Mouse (Mus musculus) ES-Bruce4 (cell line): ENCODE data around the gene Zfp638. TPM values are rescaled to one million over a fixed set of nuclear protein-coding genes. Genes with fewer than 3 reads are reported as not detected.

ENCODE experiments used
- H3K27ac ChIP-seq: 2 replicates; pipeline ENCODE4 v1.5.1; 2012; ENCODE audit warnings: low read length, inconsistent platforms; ENCODE audit not compliant: insufficient read depth
- H3K27me3 ChIP-seq: 2 replicates; pipeline ENCODE4 v1.6.1; 2012; ENCODE audit warnings: mild to moderate bottlenecking, low read length, inconsistent platforms; ENCODE audit not compliant: control insufficient read depth, poor library complexity, insufficient read depth, severe bottlenecking
- H3K36me3 ChIP-seq: 2 replicates; pipeline ENCODE4 v1.6.1; 2012; ENCODE audit warnings: inconsistent platforms, mild to moderate bottlenecking, low read length, moderate library complexity; ENCODE audit not compliant: control insufficient read depth, poor library complexity, insufficient read depth, severe bottlenecking
- H3K4me1 ChIP-seq: one replicate; pipeline ENCODE4 v1.8.1; 2011; ENCODE audit warnings: low read length; ENCODE audit not compliant: control insufficient read depth, insufficient read depth
- H3K4me3 ChIP-seq: 2 replicates; pipeline ENCODE4 v1.5.1; 2011; ENCODE audit warnings: low read depth, mild to moderate bottlenecking, low read length
- H3K9ac ChIP-seq: 2 replicates; pipeline ENCODE4 v1.6.1; 2012; ENCODE audit warnings: low read depth, mild to moderate bottlenecking, inconsistent platforms; ENCODE audit not compliant: poor library complexity, severe bottlenecking
- H3K9me3 ChIP-seq: replicated peaks from 2 replicates; pipeline ENCODE4 v1.6.1; 2012; ENCODE audit warnings: mild to moderate bottlenecking, low read length, inconsistent platforms; ENCODE audit not compliant: control insufficient read depth, poor library complexity, insufficient read depth, severe bottlenecking
- CTCF ChIP-seq: IDR thresholded peaks from one replicate; pipeline ENCODE4 v1.8.1; 2011; ENCODE audit warnings: low read depth, low read length
- EP300 ChIP-seq: IDR thresholded peaks from 2 replicates; pipeline ENCODE4 v1.6.1; 2011; ENCODE audit warnings: low read depth, low read length; ENCODE audit not compliant: insufficient read depth
- POLR2A ChIP-seq: IDR thresholded peaks from one replicate; pipeline ENCODE4 v1.8.1; 2011; ENCODE audit warnings: low read length; ENCODE audit not compliant: insufficient read depth
- polyA plus RNA-seq: library from polyadenylated mRNA; stranded (reverse); fragments of >200 nt; gene quantifications from 2 replicates; pipeline ENCODE4 v1.2.4, GENCODE M21; 2011; ENCODE audit warnings: low read depth; ENCODE audit not compliant: missing spikeins, insufficient read depth, insufficient read length

Gene Zfp638
- 162 and 177 TPM in 2 replicates for polyA plus RNA-seq

GRCm38 (mm10) chr6:83866954-83867597, at the start of gene Zfp638:
Zfp638 (plus strand) TSS chr6:83867109.
- Histone ChIP-seq H3K4me1 (no peaks in the 10 kb centered on the region), H3K9me3 (no peaks in the 10 kb centered on the region), H3K4me3 (peak within 1 kb of the TSS; percentile 81), H3K27ac (no peak within 1 kb of the TSS), H3K27me3 (no peaks in the 10 kb centered on the region), H3K9ac (peak within 1 kb of the TSS; percentile 76), H3K36me3 (no peaks in the 10 kb centered on the region)
- TF ChIP-seq POLR2A = no peak
- no peak for TF ChIP-seq CTCF
- no peak for TF ChIP-seq EP300

- no peak overlapping the region for H3K4me3 ChIP-seq
- no peaks in the 10 kb centered on the region for H3K9me3 ChIP-seq
- no peaks in the 10 kb centered on the region; the same call in 1 of the 2 replicates for H3K36me3 ChIP-seq
- no peaks in the 10 kb centered on the region for H3K4me1 ChIP-seq
- H3K27ac ChIP-seq = no peak overlapping the region; the same call in 1 of the 2 replicates
- H3K9ac ChIP-seq = no peak overlapping the region
- H3K27me3 ChIP-seq = no peaks in the 10 kb centered on the region
- TF ChIP-seq EP300 = no peak
- no peak for TF ChIP-seq CTCF
- TF ChIP-seq POLR2A = no peak
Measured at GRCm38 (mm10) chr6:83818996-83819395, 47.9 kb upstream of the Zfp638 start.

- TF ChIP-seq POLR2A = no peak
- TF ChIP-seq EP300 = no peak
- TF ChIP-seq CTCF = no peak
- H3K27me3 ChIP-seq = no peaks in the 10 kb centered on the region
- no peaks in the 10 kb centered on the region for H3K9me3 ChIP-seq
- no peak overlapping the region for H3K9ac ChIP-seq
- H3K36me3 ChIP-seq = no peaks in the 10 kb centered on the region; the same call in 1 of the 2 replicates
- no peak overlapping the region for H3K27ac ChIP-seq
- no peak overlapping the region for H3K4me3 ChIP-seq
- H3K4me1 ChIP-seq = no peaks in the 10 kb centered on the region
Measured at GRCm38 (mm10) chr6:83820727-83821515, 46.0 kb upstream of the Zfp638 start.

GRCm38 (mm10) chr6:83821856-83822255, 45.1 kb upstream of the Zfp638 start:
- H3K4me1 ChIP-seq = no peaks in the 10 kb centered on the region
- H3K27me3 ChIP-seq = no peaks in the 10 kb centered on the region
- no peaks in the 10 kb centered on the region for H3K9me3 ChIP-seq
- H3K27ac ChIP-seq = no peak overlapping the region
- no peaks in the 10 kb centered on the region; the same call in 1 of the 2 replicates for H3K36me3 ChIP-seq
- H3K9ac ChIP-seq = no peak overlapping the region
- no peak for TF ChIP-seq CTCF
- TF ChIP-seq EP300 = no peak
- no peak overlapping the region for H3K4me3 ChIP-seq

- Histone ChIP-seq H3K36me3 (peaks cover 3% of the 10 kb centered on the region), H3K9me3 (no peaks in the 10 kb centered on the region), H3K27me3 (no peaks in the 10 kb centered on the region), H3K27ac (no peak overlapping the region), H3K4me3 (peak overlapping the region; percentile 91), H3K4me1 (no peaks in the 10 kb centered on the region), H3K9ac (peak overlapping the region; percentile 75)
- no peak for TF ChIP-seq POLR2A
- no peak for TF ChIP-seq CTCF
- no peak for TF ChIP-seq EP300
Measured at GRCm38 (mm10) chr6:83830941-83831605, 35.8 kb upstream of the Zfp638 start.
